Mouse (Mus musculus) heart, adult 2 months (tissue): ENCODE measurements around the gene Gm4214. TPM values are rescaled to one million over a fixed set of nuclear protein-coding genes. Genes with fewer than 3 reads are reported as not detected.
"Not testable (repeated sequence)": the region's sequence is repeated elsewhere in the genome, so short reads cannot be mapped to it uniquely, and the experiment has no call there.

Experiments used
- DNase-seq, 2 experiments: peaks; one replicate each; pipeline ENCODE4 v3.0.0; 2021
- H3K27ac ChIP-seq: fragments of 200-600 bp; 2 replicates; pipeline ENCODE4 v1.8.1; 2022
- H3K27me3 ChIP-seq: fragments of 200-500 bp; 2 replicates; pipeline ENCODE4 v1.6.1; 2012; ENCODE audit warnings: mild to moderate bottlenecking, low read length, inconsistent platforms, mixed read lengths; ENCODE audit not compliant: control insufficient read depth, insufficient read depth
- H3K36me3 ChIP-seq: fragments of 200-500 bp; 2 replicates; pipeline ENCODE4 v1.6.1; 2012; ENCODE audit warnings: low read length, inconsistent platforms; ENCODE audit not compliant: control insufficient read depth, insufficient read depth
- H3K4me1 ChIP-seq: fragments of 200-500 bp; 2 replicates; pipeline ENCODE4 v1.6.1; 2011; ENCODE audit warnings: low read length; ENCODE audit not compliant: control insufficient read depth, insufficient read depth
- H3K4me3 ChIP-seq: fragments of 200-600 bp; 2 replicates; pipeline ENCODE4 v1.8.1; 2022
- H3K79me2 ChIP-seq: fragments of 200-500 bp; replicated peaks from 2 replicates; pipeline ENCODE4 v1.6.1; 2012; ENCODE audit warnings: mild to moderate bottlenecking, inconsistent platforms, low read length, moderate library complexity, mixed read lengths; ENCODE audit not compliant: control insufficient read depth, insufficient read depth
- H3K9ac ChIP-seq: fragments of 200-500 bp; 2 replicates; pipeline ENCODE4 v1.6.1; 2012; ENCODE audit warnings: low read depth, mild to moderate bottlenecking, control low read depth, inconsistent platforms, low read length, mixed read lengths
- WGBS: fragments of 180-500 bp; shearing (Covaris S2); methylation state at CpG from one replicate; pipeline ENCODE4 v1.1.7; 2018; 5-methylcytosine and 5-hydroxymethylcytosine counted together
- intact Hi-C: fragments of 180-260 bp; cut with DNase I; formaldehyde crosslinking; loops from one replicate; pipeline ENCODE4 v1.15.1; 2025
- long read RNA-seq: library from polyadenylated mRNA; stranded (forward); transcript quantifications from one replicate; pipeline ENCODE4 v2.0.0, GENCODE M21; 2021
- polyA plus RNA-seq: library from polyadenylated mRNA; depleted of rRNA; stranded (reverse); fragments of >200 nt; gene quantifications from 2 replicates; pipeline ENCODE4 v1.2.3, GENCODE M21; 2012; rRNA removed
- total RNA-seq, 2 experiments: library from RNA; stranded (reverse); gene quantifications; 2 replicates each; pipeline ENCODE4 v1.2.3; 2021

Gene Gm4214
- total RNA-seq (not detected), polyA plus RNA-seq (not detected in 2 replicates)
- long read RNA-seq = 0 reads

GRCm38 (mm10) chr7:22984573-22984972 is at the start of gene Gm4214:
Gene Gm4214 (minus strand): TSS chr7:22984673.
- intact Hi-C loops, H3K27ac ChIP-seq: not testable (repeated sequence)

GRCm38 (mm10) chr7:23019823-23020222 is 35.4 kb upstream of the Gm4214 start, which contains the start of gene Gm4216:
Gene Gm4216 (minus strand): TSS chr7:23019923.
- intact Hi-C loops, DNase-seq, H3K27ac ChIP-seq, H3K36me3 ChIP-seq, H3K27me3 ChIP-seq, H3K4me1 ChIP-seq, H3K4me3 ChIP-seq, H3K79me2 ChIP-seq, H3K9ac ChIP-seq: not testable (repeated sequence)
- WGBS = no CpG with 5 or more reads among the region's 3 CpGs

More at GRCm38 (mm10) chr7:22984573-22984972, at the start of gene Gm4214:
- not testable (repeated sequence) for H3K36me3 ChIP-seq, H3K4me3 ChIP-seq, H3K9ac ChIP-seq, H3K79me2 ChIP-seq, H3K4me1 ChIP-seq, DNase-seq, H3K27me3 ChIP-seq
- no CpG with 5 or more reads among the region's 5 CpGs for WGBS

Other genes starting within 250 kb of the Gm4214 start
- gene Vmn1r157, start 223.0 kb downstream of the Gm4214 start, total RNA-seq = not detected
- not detected in 2 replicates for gene Vmn1r157, start 223.0 kb downstream of the Gm4214 start, polyA plus RNA-seq
- not detected for gene Vmn1r158, start 193.9 kb downstream of the Gm4214 start, total RNA-seq
- not detected in 2 replicates for gene Vmn1r158, start 193.9 kb downstream of the Gm4214 start, polyA plus RNA-seq
- gene Vmn1r159, start 141.1 kb downstream of the Gm4214 start, total RNA-seq = not detected
- not detected in 2 replicates for gene Vmn1r159, start 141.1 kb downstream of the Gm4214 start, polyA plus RNA-seq
- not detected for gene Vmn1r160, start 113.4 kb downstream of the Gm4214 start, total RNA-seq
- gene Vmn1r160, start 113.4 kb downstream of the Gm4214 start, polyA plus RNA-seq = not detected in 2 replicates
- not detected for gene Gm4216, start 35.2 kb upstream of the Gm4214 start, total RNA-seq
- not detected in 2 replicates for gene Gm4216, start 35.2 kb upstream of the Gm4214 start, polyA plus RNA-seq
- gene Vmn1r163, start 70.9 kb upstream of the Gm4214 start, total RNA-seq = not detected
- gene Vmn1r163, start 70.9 kb upstream of the Gm4214 start, polyA plus RNA-seq = not detected in 2 replicates
- not detected for gene Gm8720, start 82.8 kb upstream of the Gm4214 start, total RNA-seq
- not detected in 2 replicates for gene Gm8720, start 82.8 kb upstream of the Gm4214 start, polyA plus RNA-seq
- gene Gm10662, start 159.8 kb upstream of the Gm4214 start, total RNA-seq = not detected
- not detected in 2 replicates for gene Gm10662, start 159.8 kb upstream of the Gm4214 start, polyA plus RNA-seq
- not detected for gene Vmn1r165, start 232.7 kb upstream of the Gm4214 start, total RNA-seq
- gene Vmn1r165, start 232.7 kb upstream of the Gm4214 start, polyA plus RNA-seq = not detected in 2 replicates